Mouse (Mus musculus) monocyte, adult 5-6 weeks (primary cell): ENCODE measurements around the gene Trex1. TPM values are rescaled to one million over a fixed set of nuclear protein-coding genes. Genes with fewer than 3 reads are reported as not detected.

Experiments used
- ATAC-seq: fragments of 153-309, 156-312 bp; replicated peaks from 2 replicates; pipeline ENCODE4 v1.8.0; 2017; ENCODE audit warnings: mild to moderate bottlenecking; ENCODE audit not compliant: low TSS enrichment, insufficient number of reproducible peaks, severe bottlenecking, poor library complexity, low FRiP score
- total RNA-seq: library from RNA; stranded (forward); fragments of 200-1000, 200-491, 200-594 nt; gene quantifications from 3 replicates; pipeline ENCODE4 v1.2.3, GENCODE M21; 2017

The Trex1 gene
- total RNA-seq, 1 experiment from 2014 or later = 64.7 TPM

DNA sequence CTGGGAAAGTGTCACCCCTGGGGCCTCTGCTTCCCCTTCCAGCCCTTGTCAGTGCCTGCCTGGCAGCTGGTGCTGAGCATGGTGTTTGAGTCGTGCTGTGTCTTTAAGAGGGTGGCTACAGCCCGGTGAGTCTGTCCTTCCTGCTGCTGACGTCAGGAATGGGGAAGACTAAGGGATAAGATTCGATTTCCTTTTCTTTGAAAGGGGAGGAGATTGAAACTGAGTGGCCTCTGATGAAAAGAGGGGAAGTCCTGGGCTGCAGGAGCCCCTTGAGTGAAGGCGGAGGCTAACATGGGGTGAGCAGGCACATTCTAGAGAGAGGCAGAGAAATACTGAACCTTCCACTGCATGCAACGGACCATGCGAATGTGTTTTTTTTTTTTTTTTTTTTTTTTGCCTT is 4.8 kb downstream of the Trex1 start:
- ATAC-seq = peak; percentile 61

DNA sequence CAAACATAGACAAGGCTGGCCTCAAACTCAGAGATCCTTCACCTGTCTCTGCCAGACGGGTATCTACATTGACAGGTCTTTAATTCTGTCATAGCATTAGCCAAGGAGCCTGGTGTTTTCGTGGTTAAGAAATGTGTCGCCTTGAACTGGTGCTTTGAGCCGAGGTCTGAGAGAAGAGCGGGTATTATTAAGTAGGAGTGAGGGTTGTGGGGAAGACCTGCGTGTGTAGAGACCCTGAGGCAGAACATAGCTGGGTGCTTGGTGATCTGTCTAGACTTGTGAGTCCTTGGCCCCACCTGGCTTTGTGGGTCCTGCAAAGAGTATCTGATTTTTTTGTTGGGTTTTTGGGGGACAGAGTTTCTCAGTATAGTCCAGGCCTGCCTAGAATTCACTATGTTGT is 5.7 kb downstream of the Trex1 start:
- ATAC-seq = no peak

DNA sequence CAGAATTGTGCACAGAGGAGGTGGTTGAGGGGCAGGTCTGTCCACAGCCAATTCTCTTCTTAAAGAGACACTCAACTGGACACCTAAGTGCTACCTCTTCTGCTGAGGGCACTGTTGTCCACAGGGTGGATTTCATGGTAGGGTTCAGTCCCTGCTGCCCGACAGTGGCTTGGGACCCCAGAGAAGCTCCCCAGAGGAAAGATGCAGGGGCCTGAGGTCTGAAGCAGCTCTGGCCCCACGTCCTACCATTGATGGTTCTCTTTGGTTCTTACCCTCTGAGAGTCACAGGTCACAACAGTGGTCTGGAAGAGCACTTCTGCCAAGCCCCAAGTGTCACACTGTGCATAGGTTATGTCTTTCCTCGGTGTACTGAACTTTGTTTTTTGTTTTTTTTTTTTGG is 6.2 kb downstream of the Trex1 start:
- no peak for ATAC-seq

DNA sequence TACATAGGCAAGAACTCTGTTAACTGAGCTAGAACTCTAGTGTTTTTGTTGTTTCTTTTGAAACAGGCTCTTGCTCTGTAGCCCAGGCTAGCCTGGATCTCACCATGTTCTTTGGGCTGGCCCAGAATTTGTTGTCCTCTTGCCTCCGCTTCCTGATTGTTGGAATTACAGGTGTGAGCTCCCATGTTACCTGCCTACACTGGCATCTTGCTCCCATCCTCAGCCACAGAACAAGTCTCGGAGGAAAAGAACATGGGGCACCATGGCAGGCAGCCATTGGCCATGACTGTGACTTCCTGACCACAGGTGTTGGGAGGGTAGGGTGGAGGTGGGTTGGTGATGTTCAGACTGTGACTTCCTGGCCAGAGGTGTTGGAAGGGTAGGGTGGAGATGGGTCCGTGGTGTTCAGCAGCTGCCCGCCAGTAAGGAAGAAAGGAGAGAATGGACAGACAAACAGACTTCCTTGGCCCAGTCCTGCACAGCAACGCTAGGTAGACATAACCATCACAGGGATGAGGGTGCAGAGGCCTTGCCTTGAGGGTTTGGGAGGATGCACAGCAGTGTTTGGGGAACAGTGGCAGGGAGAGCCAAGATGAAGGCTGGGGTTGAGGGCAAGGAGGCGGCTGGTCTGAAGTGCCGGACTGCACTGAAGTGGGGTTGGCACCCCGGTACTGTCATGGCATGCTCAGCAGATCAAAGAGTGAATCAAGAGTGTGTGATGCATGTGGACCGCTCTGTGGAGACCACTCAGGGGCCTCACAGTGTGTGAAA is 6.9 kb downstream of the Trex1 start:
- no peak for ATAC-seq

DNA sequence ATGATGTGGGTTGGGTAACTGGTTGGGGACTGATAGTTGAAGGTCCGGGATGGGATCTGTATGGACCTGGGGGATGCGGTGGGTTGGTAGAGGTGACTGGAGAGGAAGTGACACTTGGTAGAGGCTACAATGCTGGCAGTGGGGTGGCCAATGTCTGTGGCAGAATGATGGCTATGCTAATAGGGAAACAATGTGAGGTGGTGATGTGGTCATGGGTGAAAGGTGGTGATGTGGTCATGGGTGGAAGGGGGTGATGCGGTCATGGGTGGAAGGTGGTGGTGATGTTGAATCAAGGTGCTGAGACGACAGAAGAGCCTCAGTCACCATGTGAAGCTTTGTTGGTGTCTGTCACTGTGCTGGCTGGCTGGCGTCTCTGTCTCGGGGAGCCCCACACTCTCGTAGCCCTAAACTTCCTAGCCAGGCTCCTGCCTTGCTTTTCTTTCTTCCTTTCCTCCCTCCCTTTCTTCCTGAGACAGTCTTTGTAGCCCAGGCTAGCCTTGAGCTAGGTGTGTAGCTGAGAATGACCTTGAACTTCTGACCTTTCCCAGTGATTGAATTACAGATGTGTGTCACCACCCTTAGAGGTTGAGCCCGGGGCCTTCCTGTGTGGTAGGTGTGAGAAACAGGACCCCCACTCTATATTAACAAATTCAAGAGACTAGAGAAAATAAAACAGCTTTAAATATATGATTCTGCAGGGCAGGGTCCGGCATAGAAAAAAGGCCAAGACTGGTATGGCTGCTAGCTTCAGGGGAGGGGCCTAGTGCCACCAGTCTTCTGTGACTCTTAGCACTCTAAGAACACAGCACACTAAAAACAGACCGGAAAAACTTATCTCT is 7.7 kb downstream of the Trex1 start:
- peak; percentile 49 for ATAC-seq

DNA sequence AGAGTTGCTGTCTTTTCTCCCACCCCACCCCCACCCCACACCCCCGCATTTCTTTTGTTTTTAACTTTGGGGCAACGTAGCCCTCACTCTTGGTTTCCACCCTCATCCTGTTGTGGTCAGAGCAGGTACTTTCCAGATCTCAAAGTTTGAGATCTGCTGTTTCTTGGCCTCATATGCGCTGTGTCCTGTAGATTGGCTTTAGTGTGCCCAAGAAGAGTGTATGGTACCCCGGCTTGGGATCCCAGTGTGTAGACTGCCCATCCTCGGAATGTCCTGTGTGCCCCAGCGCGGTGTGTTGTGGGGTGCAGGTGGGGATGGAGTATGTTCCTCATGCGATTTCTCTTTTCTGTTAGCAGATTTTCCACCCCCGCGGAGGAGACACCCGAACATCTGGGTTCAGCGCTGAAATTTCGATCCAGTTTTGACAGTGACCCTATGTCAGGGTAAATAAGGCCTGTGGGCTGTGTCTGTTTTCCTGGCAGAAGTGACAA is 8.5 kb downstream of the Trex1 start:
- ATAC-seq = no peak

DNA sequence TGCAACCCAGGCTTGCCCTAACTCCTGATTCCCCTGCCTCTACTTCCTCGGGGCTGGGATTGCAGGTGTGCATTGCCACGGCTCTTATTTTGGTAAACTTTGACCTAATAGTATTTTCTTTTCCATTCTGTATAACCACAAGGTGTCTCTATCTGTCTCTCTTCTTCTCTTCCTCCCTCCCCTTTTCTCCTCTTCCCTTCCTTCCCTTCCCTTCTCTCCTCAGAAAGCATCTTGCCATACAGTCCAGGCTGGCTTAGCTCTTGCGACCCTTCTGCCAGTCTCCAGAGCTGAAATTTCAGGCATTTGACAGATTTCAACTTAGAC is 8.9 kb downstream of the Trex1 start:
- ATAC-seq = no peak

DNA sequence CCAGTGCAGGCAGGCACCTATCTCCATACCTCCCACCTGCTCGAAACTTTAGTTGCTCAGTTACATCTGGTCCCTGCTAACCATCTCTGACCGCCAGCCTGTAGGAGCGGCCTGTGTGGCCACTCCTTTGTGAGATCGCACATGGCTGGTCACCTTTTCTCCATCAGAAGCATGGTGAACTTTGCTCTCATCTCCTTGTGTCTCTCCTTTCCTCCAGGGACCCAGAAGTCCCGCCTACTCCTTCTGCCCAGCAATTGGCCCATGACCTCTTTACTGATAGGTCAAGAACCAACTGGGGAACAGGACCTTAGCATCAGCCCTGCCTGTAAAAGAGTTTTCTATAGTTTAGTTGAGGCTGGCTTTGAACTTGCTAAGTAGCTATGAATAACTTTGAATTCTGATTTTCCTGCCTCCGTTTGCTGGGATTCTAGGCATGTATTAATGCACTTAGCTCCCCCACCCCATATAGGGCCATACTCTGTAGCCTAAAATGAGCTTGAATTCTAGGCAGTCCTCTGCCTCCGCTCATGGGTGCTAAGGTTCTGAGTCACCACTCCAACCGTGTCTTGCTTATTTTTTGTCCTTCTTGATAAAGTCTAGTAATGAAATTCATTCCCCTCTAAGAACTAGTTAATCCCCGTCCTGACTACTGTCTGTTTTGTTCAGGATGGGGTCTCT is 9.4 kb downstream of the Trex1 start:
- ATAC-seq = no peak

DNA sequence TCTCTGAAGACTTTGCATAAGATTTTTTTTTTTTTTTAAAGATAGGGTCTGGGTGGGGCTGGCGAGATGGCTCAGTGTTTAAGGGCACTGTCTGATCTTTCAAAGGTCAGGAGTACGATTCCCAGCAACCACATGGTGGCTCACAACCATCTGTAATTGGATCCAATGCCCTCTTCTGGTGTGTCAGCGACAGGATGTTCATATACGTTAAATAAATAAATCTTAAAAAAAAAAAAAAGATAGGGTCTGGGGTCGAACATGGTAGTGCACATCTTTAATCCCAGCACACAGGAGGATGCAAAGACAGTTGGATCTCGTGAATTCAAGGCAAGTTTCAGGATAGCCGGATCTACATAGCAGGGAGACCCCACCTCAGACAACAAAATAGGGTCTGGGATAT is 10.2 kb downstream of the Trex1 start:
- ATAC-seq = no peak

DNA sequence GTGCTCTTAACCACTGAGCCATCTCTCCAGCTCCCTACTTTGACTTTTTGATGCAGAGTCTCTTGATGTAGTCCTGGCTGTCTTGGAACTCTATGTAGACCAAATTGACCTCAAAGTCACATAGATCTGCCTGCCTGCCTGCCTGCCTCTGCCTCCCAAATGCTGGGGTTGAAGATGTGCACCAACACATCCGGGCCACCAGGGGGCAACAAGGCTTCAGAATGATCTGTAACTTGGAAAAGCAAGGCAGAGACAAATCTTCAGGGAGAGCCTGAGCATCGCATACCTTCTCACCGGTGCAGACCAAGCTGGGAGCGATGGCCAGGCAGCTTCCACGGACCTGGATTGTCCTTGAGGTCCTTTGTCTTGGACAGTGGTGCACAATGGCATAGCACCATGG is 13.2 kb downstream of the Trex1 start:
- ATAC-seq = peak; percentile 90

DNA sequence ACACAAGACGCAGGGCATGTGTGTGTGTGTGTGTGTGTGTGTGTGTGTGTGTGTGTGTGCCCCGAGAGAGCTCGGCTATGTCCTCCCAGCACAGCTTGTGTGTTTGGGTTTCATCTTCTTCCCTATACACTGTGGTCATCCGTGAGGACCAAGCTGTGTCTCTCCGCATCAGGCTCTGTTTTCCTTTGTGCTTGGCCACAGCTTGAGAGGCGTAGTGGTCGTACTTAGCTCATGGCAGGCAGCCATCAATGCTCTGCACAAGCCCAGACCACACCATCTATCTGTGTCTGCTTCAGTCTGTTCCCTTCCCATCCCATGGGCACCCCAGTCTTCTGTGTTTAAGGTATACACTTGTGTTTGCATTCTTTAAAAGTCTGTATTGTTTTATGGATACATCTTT is 18.2 kb downstream of the Trex1 start:
- no peak for ATAC-seq

DNA sequence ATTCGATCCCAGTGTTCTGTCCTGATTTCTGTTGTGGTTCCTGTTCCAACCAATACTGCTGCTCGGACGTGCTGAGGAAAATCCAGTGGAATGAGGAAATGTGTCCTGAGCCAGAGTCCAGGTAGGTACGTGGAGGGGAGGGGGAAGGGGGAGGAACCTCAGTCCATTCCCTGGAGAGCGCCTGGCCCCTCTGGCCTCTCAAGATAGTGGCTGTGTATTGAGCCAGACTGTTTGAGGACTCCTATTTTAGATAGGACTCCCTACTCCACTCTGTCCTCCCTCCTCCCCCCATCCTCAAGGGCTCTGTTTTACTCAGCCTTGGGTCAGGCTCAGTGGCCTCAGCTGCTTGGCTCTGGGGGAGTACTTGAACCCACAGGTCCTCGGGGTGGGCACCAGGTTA is 18.6 kb downstream of the Trex1 start:
- ATAC-seq = no peak

DNA sequence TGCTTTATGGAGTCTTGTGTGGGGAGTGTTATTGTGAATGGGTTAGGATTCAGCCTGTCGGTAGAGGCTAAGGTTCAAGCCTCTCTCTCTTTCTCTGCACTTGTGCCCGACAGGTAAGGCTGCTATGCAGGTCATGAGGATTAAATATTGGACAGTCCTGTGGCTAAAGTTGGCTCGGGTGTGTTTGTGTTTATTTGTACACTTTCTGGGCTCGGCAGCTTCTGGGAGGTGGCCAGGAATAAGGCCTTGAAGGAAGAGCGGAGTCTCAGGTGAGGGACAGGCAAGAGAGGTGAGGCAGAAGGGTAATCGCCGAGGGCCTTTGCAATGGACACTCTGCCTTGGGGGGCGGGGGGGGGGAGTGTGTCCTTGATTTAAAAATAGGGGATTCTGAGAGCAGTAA is 19.3 kb downstream of the Trex1 start:
- no peak for ATAC-seq

DNA sequence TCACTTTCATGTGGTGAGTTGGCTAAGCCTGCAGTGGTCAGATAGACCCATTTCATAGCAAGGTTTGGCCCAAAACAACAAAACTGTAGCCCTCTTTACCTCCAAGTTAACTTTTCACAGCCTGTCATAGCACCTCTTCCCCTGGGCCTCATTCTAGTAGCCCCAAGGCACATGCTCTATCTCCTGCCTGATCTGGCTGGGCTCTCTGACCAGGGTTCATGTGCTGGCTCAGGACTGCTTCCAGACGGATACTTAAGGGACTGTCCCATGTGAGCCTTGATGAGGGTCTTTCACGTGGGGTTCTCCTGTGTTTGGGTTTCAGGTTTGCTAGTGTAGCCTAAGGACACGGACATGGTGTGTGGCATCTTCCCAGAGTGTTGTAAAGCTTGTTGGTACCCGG is 19.9 kb downstream of the Trex1 start:
- no peak for ATAC-seq

DNA sequence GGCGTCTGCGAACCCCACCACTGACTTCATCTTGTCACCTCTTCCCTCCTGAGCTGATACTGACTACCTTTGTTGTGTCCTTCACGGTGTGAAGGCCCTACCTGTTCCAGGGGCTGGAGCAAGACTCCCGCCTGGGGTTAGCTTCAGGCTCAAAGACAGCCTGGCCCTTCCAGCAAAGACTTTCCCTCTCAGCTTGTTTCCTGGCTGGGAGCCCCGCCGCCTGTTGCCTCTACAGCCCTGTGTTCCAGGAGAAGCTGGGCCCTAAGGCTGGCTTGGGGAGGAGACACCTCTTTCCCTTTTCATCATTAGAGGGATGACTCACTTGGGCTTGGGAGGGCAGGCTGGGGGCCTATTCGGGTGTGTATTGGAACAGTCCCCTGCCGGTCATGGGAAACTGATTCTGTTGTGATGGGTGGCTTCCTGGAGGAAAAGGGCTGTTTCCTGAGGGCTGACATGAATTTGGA is 20.6 kb downstream of the Trex1 start:
- ATAC-seq = peak; percentile 56

DNA sequence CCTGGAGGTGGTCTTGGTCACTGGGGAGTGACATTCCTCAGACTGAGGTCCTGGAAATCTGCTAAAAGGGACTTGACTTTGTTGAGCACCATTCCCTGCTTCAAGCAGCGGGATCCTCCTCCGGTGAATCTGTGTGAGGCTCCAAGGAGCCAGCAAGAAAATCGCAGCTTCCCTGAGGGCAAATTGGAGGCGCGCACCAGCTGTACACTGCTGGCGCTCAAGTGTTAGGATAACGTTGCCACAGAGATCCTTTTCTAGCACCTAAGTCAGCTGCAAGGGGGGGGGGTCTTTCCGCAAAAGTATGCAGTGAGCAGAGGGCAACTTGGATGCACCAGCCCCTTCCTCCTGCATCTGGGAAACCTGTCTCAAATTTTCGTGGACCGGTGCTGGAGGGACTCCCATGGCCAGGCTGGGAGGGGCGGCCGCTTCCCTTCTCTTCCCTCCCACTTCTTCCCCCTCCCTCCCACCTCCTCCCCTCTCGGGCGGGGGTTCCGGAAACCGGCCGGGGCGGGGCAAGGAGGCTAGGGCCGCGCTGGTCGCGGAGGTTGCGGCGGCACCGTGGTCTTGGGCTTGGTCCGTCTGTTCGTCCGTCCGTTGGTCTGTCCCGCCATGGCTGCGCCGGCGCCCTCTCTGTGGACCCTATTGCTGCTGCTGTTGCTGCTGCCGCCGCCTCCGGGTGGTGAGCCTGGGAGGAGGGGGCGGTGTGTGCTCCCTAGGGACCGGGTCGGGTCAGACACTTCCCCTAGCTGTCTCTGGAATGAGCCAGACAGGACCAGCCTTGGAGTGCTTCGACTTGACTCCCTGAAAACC is 21.2 kb downstream of the Trex1 start, which contains the start of gene Shisa5:
Gene Shisa5 (plus strand): TSS at position 480 of the 810 bp plus-strand sequence.
- ATAC-seq = peak; percentile 92

DNA sequence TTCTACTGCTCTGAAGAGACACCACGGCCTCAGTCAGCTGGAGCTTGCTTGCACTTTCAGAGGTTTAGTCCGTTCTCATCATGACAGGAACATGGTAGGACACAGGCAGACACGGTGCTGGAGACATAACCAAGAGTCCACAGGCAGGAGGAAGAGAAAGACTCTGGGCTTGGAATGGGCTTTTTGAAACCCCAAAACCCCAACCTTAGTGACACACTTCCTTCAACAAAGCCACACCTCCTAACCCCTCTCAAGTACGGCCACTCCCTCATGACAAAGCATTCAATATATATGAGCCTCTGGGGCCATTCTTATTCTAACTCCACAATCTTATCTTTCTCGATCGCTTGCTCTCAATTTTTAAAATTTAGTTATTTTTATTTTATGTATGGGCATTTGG is 27.1 kb downstream of the Trex1 start:
- ATAC-seq = peak; percentile 55

DNA sequence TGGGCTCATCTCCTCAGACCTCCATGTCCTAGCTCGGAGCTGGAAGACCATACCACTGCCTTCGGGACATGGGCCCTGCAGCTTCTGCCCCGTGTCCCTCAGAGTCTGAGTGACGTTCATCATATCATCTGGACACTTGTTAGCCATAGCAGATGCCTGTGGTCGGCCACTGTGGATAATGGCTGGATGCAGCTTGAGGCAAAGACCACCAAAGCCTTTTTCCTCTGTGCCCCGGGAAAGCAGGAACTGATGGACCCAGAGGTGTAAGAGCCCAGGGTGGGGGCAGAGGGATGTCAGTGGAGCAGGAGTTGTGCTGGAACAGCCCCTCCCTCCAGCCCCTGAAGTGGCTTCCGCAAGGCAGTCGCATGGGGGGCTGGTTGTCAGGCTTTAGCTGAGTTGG is 27.8 kb downstream of the Trex1 start:
- no peak for ATAC-seq

DNA sequence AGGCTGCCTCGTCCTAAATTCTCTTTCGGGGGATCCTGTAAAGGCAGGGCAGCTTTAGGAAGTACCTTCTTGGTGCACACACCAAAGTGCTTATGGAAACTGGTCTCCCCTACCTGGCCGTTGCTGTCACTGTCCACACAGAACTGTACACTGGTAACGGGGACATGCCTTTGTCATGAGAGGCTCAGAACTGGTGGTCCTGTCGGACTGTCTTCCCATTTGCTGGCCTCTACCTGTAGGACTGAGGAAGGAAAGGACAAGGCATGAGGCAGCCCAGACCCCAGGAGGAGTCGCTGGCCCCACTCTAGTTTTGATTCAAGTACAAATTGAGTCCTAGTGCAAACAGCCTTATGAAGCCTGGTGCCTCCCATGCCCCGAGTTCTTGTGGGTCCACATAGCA is 28.5 kb downstream of the Trex1 start:
- ATAC-seq = no peak
